Mouse (Mus musculus): ENCODE data around the gene Igfn1. TPM values are rescaled to one million over a fixed set of nuclear protein-coding genes. Genes with fewer than 3 reads are reported as not detected.

Gene Igfn1
- polyA plus RNA-seq, 1 experiment from 2014 or later, result not detected

- Histone ChIP-seq H3K27me3 (peaks cover 54% of the 10 kb centered on the region), H3K27ac (no peak overlapping the region), H3K36me3 (no peaks in the 10 kb centered on the region), H3K9ac (no peak overlapping the region), H3K9me3 (replicated peaks) (0 out of 2 replicates have a peak, but pooled peaks cover 4% of the 10 kb centered on the region), H3K4me2 (no peak overlapping the region), H3K4me3 (replicated peaks) (no peak overlapping the region), H3K4me1 (replicated peaks) (peaks cover 23% of the 10 kb centered on the region)
- WGBS (ENCODE audit: insufficient replicate concordance), result 71% methylated on average over 18 of the region's 18 CpGs
- no peak for ATAC-seq (ENCODE audit: low read depth)
- DNase-seq, result no peak
Measured at GRCm38 (mm10) chr1:135933704-135934293, 72.3 kb downstream of the Igfn1 start.

GRCm38 (mm10) chr1:135929876-135930275 lies 76.3 kb downstream of the Igfn1 start:
- Histone ChIP-seq H3K4me1 (replicated peaks) (peaks cover 11% of the 10 kb centered on the region), H3K4me3 (replicated peaks) (no peak overlapping the region), H3K9me3 (replicated peaks) (0 out of 2 replicates have a peak, but pooled peaks cover 4% of the 10 kb centered on the region), H3K27me3 (peaks cover 78% of the 10 kb centered on the region), H3K4me2 (no peak overlapping the region), H3K9ac (no peak overlapping the region), H3K36me3 (no peaks in the 10 kb centered on the region), H3K27ac (no peak overlapping the region)
- DNase-seq (no peak), ATAC-seq (ENCODE audit: low read depth) (no peak)
- 47% methylated on average over 3 of the region's 3 CpGs for WGBS (ENCODE audit: insufficient replicate concordance)

- WGBS (ENCODE audit: insufficient replicate concordance), result 48% methylated on average over 5 of the region's 5 CpGs
- Histone ChIP-seq H3K27me3 (peaks cover 88% of the 10 kb centered on the region), H3K36me3 (no peaks in the 10 kb centered on the region), H3K4me3 (replicated peaks) (no peak overlapping the region), H3K4me1 (replicated peaks) (peaks cover 19% of the 10 kb centered on the region), H3K9ac (no peak overlapping the region), H3K27ac (no peak overlapping the region), H3K4me2 (no peak overlapping the region), H3K9me3 (replicated peaks) (no peaks in the 10 kb centered on the region)
- no peak for DNase-seq
- ATAC-seq (ENCODE audit: low read depth), result peak; percentile 19; the same call in 1 of the 2 replicates
Measured at GRCm38 (mm10) chr1:135925848-135926247, 80.3 kb downstream of the Igfn1 start.

GRCm38 (mm10) chr1:135924377-135924994 lies 81.7 kb downstream of the Igfn1 start:
- Histone ChIP-seq H3K9ac (no peak overlapping the region), H3K36me3 (no peaks in the 10 kb centered on the region), H3K27me3 (peaks cover 88% of the 10 kb centered on the region), H3K27ac (no peak overlapping the region), H3K4me1 (replicated peaks) (peaks cover 19% of the 10 kb centered on the region), H3K9me3 (replicated peaks) (no peaks in the 10 kb centered on the region), H3K4me3 (replicated peaks) (no peak overlapping the region), H3K4me2 (no peak overlapping the region)
- peak; percentile 73 for ATAC-seq (ENCODE audit: low read depth)
- DNase-seq, result no peak
- WGBS (ENCODE audit: insufficient replicate concordance), result 48% methylated on average over 5 of the region's 5 CpGs

- Histone ChIP-seq H3K4me1 (replicated peaks) (peaks cover 19% of the 10 kb centered on the region), H3K4me2 (no peak overlapping the region), H3K27ac (no peak overlapping the region), H3K9me3 (replicated peaks) (no peaks in the 10 kb centered on the region), H3K36me3 (no peaks in the 10 kb centered on the region), H3K27me3 (peaks cover 92% of the 10 kb centered on the region), H3K9ac (no peak overlapping the region), H3K4me3 (replicated peaks) (no peak overlapping the region)
- ATAC-seq (ENCODE audit: low read depth), result no peak
- WGBS (ENCODE audit: insufficient replicate concordance), result 60% methylated on average over 7 of the region's 7 CpGs
- DNase-seq, result no peak
Measured at GRCm38 (mm10) chr1:135923229-135923628, 82.9 kb downstream of the Igfn1 start.

GRCm38 (mm10) chr1:135918644-135919407 lies 87.3 kb downstream of the Igfn1 start, which contains the start of gene Pkp1:
Gene Pkp1, minus strand, starts transcription at chr1:135919207.
- Histone ChIP-seq H3K27ac (no peak within 1 kb of the TSS), H3K9me3 (replicated peaks) (no peaks in the 10 kb centered on the region), H3K9ac (no peak within 1 kb of the TSS), H3K4me2 (peak within 1 kb of the TSS; percentile 24; the same call in 1 of the 2 replicates), H3K4me3 (replicated peaks) (no peak within 1 kb of the TSS; the same call in 1 of the 2 replicates), H3K4me1 (replicated peaks) (no peaks in the 10 kb centered on the region), H3K36me3 (no peaks in the 10 kb centered on the region), H3K27me3 (peaks cover 97% of the 10 kb centered on the region)
- ATAC-seq (ENCODE audit: low read depth) (no peak), DNase-seq (no peak)
- 2% methylated on average over 67 of the region's 67 CpGs for WGBS (ENCODE audit: insufficient replicate concordance)

GRCm38 (mm10) chr1:135917206-135917605 lies 88.9 kb downstream of the Igfn1 start:
- ATAC-seq (ENCODE audit: low read depth) (no peak), DNase-seq (no peak)
- H3K4me3 ChIP-seq (replicated peaks), result no peak overlapping the region
- no peaks in the 10 kb centered on the region for H3K9me3 ChIP-seq (replicated peaks)
- peaks cover 95% of the 10 kb centered on the region for H3K27me3 ChIP-seq
- no peaks in the 10 kb centered on the region for H3K4me1 ChIP-seq (replicated peaks)
- H3K27ac ChIP-seq, result no peak overlapping the region
- no peaks in the 10 kb centered on the region for H3K36me3 ChIP-seq
- no peak overlapping the region for H3K4me2 ChIP-seq
- 18% methylated on average over 5 of the region's 5 CpGs for WGBS (ENCODE audit: insufficient replicate concordance)
- H3K9ac ChIP-seq, result no peak overlapping the region

GRCm38 (mm10) chr1:135916486-135917058 lies 89.6 kb downstream of the Igfn1 start:
- Histone ChIP-seq H3K9ac (no peak overlapping the region), H3K4me1 (replicated peaks) (no peaks in the 10 kb centered on the region), H3K27ac (no peak overlapping the region), H3K9me3 (replicated peaks) (no peaks in the 10 kb centered on the region), H3K4me3 (replicated peaks) (no peak overlapping the region), H3K36me3 (no peaks in the 10 kb centered on the region), H3K4me2 (no peak overlapping the region), H3K27me3 (peaks cover 95% of the 10 kb centered on the region)
- no peak for DNase-seq
- no peak for ATAC-seq (ENCODE audit: low read depth)
- 23% methylated on average over 5 of the region's 5 CpGs for WGBS (ENCODE audit: insufficient replicate concordance)

- Histone ChIP-seq H3K27ac (no peak overlapping the region), H3K4me2 (no peak overlapping the region), H3K9ac (no peak overlapping the region), H3K9me3 (replicated peaks) (no peaks in the 10 kb centered on the region), H3K4me1 (replicated peaks) (no peaks in the 10 kb centered on the region), H3K36me3 (no peaks in the 10 kb centered on the region), H3K27me3 (peaks cover 95% of the 10 kb centered on the region), H3K4me3 (replicated peaks) (no peak overlapping the region)
- DNase-seq, result no peak
- ATAC-seq (ENCODE audit: low read depth), result peak; percentile 43
- WGBS (ENCODE audit: insufficient replicate concordance), result 44% methylated on average over 4 of the region's 4 CpGs
Measured at GRCm38 (mm10) chr1:135913657-135914056, 92.5 kb downstream of the Igfn1 start.

- no peaks in the 10 kb centered on the region for H3K4me1 ChIP-seq (replicated peaks)
- no peak overlapping the region for H3K27ac ChIP-seq
- no peaks in the 10 kb centered on the region for H3K36me3 ChIP-seq
- no peak overlapping the region for H3K4me3 ChIP-seq (replicated peaks)
- H3K9me3 ChIP-seq (replicated peaks), result no peaks in the 10 kb centered on the region
- DNase-seq, result no peak
- no peak for ATAC-seq (ENCODE audit: low read depth)
- peaks cover 78% of the 10 kb centered on the region for H3K27me3 ChIP-seq
- H3K4me2 ChIP-seq, result no peak overlapping the region
- WGBS (ENCODE audit: insufficient replicate concordance), result 21% methylated on average over 6 of the region's 6 CpGs
- H3K9ac ChIP-seq, result no peak overlapping the region
Measured at GRCm38 (mm10) chr1:135909381-135909780, 96.8 kb downstream of the Igfn1 start.

- Histone ChIP-seq H3K36me3 (no peaks in the 10 kb centered on the region), H3K27me3 (peaks cover 69% of the 10 kb centered on the region), H3K4me1 (replicated peaks) (no peaks in the 10 kb centered on the region), H3K9me3 (replicated peaks) (no peaks in the 10 kb centered on the region), H3K9ac (no peak overlapping the region), H3K27ac (no peak overlapping the region), H3K4me3 (replicated peaks) (no peak overlapping the region), H3K4me2 (no peak overlapping the region)
- ATAC-seq (ENCODE audit: low read depth) (no peak), DNase-seq (no peak)
- WGBS (ENCODE audit: insufficient replicate concordance), result 52% methylated on average over 11 of the region's 11 CpGs
Measured at GRCm38 (mm10) chr1:135906736-135907135, 99.4 kb downstream of the Igfn1 start.
